Mouse (Mus musculus) heart, postnatal 0 days (tissue): ENCODE data around the gene Gm21985. TPM values are rescaled to one million over a fixed set of nuclear protein-coding genes. Genes with fewer than 3 reads are reported as not detected.

Source experiments
- ATAC-seq: fragments of 200-750 bp; cut with Nextera tagmentation; 2 replicates; pipeline ENCODE4 v1.8.0; 2017; ENCODE audit warnings: low read depth, moderate number of reproducible peaks, moderate library complexity; ENCODE audit not compliant: insufficient read depth
- DNase-seq: peaks from one replicate; pipeline ENCODE4 v3.0.0-alpha.2; 2016; ENCODE audit warnings: low spot score
- H3K27ac ChIP-seq: fragments of 300-500 bp; sonication (generic); 2 replicates; pipeline ENCODE4 v1.5.1; 2014; ENCODE audit warnings: low read depth, mild to moderate bottlenecking
- H3K27me3 ChIP-seq: fragments of 300-500 bp; sonication (generic); 2 replicates; pipeline ENCODE4 v1.6.1; 2014; ENCODE audit warnings: low read length, mixed read lengths; ENCODE audit not compliant: control insufficient read depth, insufficient read depth
- H3K36me3 ChIP-seq: fragments of 300-500 bp; sonication (generic); replicated peaks from 2 replicates; pipeline ENCODE4 v1.6.1; 2014; ENCODE audit warnings: low read length, mixed read lengths; ENCODE audit not compliant: control insufficient read depth, insufficient read depth
- H3K4me1 ChIP-seq: fragments of 300-500 bp; sonication (generic); 2 replicates; pipeline ENCODE4 v1.6.1; 2014; ENCODE audit warnings: antibody characterized with exemption; ENCODE audit not compliant: control insufficient read depth, insufficient read depth
- H3K4me2 ChIP-seq: fragments of 300-500 bp; sonication (generic); 2 replicates; pipeline ENCODE4 v1.6.1; 2014; ENCODE audit warnings: low read depth, mild to moderate bottlenecking, low read length, moderate library complexity
- H3K4me3 ChIP-seq: fragments of 300-500 bp; sonication (generic); 2 replicates; pipeline ENCODE4 v1.5.1; 2014; ENCODE audit warnings: low read depth, low read length
- H3K9ac ChIP-seq: fragments of 300-500 bp; sonication (generic); replicated peaks from 2 replicates; pipeline ENCODE4 v1.6.1; 2014; ENCODE audit warnings: low read depth, low read length, mixed read lengths
- H3K9me3 ChIP-seq: fragments of 300-500 bp; sonication (generic); replicated peaks from 2 replicates; pipeline ENCODE4 v1.6.1; 2016; ENCODE audit warnings: low read length; ENCODE audit not compliant: control insufficient read depth
- CTCF ChIP-seq: IDR thresholded peaks from 2 replicates; pipeline ENCODE4 v1.5.1; 2016; ENCODE audit warnings: antibody characterized with exemption, control low read depth, low read depth
- EP300 ChIP-seq: IDR thresholded peaks from 2 replicates; pipeline ENCODE4 v1.6.1; 2016; ENCODE audit warnings: antibody characterized with exemption, low read depth
- WGBS: fragments of 180-500 bp; shearing (Covaris S2); extraction: QIAGEN DNeasy Blood & Tissue Kit; methylation state at CpG from one replicate; pipeline ENCODE4 v1.1.7; 2014; 5-methylcytosine and 5-hydroxymethylcytosine counted together
- polyA plus RNA-seq: library from polyadenylated mRNA; unstranded; fragments of >200 nt; fragmentation: Nextera tagmentation; extraction: Ambion mirVana; gene quantifications from 2 replicates; pipeline ENCODE4 v1.2.1, GENCODE M21; 2015
- total RNA-seq: library from RNA; depleted of rRNA; stranded (reverse); fragments of >200 nt; gene quantifications from 2 replicates; pipeline ENCODE4 v1.2.3, GENCODE M21; 2014; ENCODE audit warnings: low replicate concordance; rRNA removed

The Gm21985 gene
- total RNA-seq (not detected in 2 replicates), polyA plus RNA-seq (not detected in 2 replicates)

DNA sequence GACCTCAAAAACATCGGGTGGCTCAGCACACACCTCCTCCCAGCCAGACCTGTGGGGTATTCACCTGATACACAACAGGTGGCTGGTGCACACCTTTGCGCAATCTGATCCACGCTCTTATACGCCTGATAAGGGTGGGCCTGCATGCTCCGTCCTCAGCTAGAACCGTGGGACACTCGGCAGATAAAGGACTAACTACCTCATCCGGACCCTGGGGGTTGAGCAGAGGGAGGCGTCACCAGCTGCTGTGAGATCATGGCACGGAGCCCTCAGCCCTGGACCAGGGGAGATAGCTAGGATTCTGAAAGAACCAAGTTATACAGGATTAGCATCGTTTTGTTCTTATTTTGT is at the start of gene Gm21985:
Gm21985 (plus strand) TSS at position 73 of the 351 bp plus-strand sequence.
- peak; percentile 38 for ATAC-seq
- peak; percentile 77 for DNase-seq
- Histone ChIP-seq H3K4me2 (peak within 1 kb of the TSS; percentile 95), H3K4me3 (peak within 1 kb of the TSS; percentile 88), H3K4me1 (peaks cover 18% of the 10 kb centered on the region), H3K36me3 (no peaks in the 10 kb centered on the region), H3K27ac (peak within 1 kb of the TSS; percentile 96), H3K27me3 (no peaks in the 10 kb centered on the region), H3K9ac (peak within 1 kb of the TSS; percentile 86), H3K9me3 (no peaks in the 10 kb centered on the region)
- TF ChIP-seq EP300 (no peak), CTCF (no peak)
- under 1% methylated on average over 11 of the region's 11 CpGs for WGBS

GRCm38 (mm10) chr2:112217614-112218013 is 48.5 kb upstream of the Gm21985 start:
- WGBS = 63% methylated on average over 6 of the region's 6 CpGs
- H3K4me2 ChIP-seq = no peak overlapping the region
- no peak overlapping the region for H3K9ac ChIP-seq
- no peaks in the 10 kb centered on the region for H3K27me3 ChIP-seq
- H3K4me1 ChIP-seq = no peaks in the 10 kb centered on the region
- H3K9me3 ChIP-seq = no peaks in the 10 kb centered on the region
- H3K4me3 ChIP-seq = no peak overlapping the region
- no peak overlapping the region for H3K27ac ChIP-seq
- H3K36me3 ChIP-seq = no peaks in the 10 kb centered on the region
- no peak for ATAC-seq
- DNase-seq = no peak
- TF ChIP-seq EP300 (no peak), CTCF (no peak)

DNA sequence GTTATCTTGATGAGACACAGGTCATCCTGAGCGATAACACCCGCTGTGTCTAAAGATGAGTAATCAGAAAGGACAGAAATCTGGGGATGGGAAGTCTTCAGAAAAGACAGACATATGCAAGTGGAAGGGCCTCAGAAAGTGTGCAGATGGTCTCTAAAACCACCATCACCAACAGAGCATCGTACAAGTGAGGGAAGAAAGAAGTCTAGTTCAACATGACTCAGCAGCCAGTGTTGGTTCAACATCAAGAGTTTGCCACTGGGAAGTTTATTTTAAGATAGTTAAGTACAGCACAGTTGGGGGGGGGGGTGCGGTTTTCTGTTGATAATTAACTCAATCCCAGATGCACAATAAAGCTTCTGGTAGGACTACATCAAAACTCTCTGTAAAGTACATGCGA is 45.2 kb upstream of the Gm21985 start:
- Histone ChIP-seq H3K27ac (no peak overlapping the region), H3K9ac (no peak overlapping the region), H3K27me3 (no peaks in the 10 kb centered on the region), H3K36me3 (no peaks in the 10 kb centered on the region), H3K4me3 (no peak overlapping the region), H3K4me1 (no peaks in the 10 kb centered on the region), H3K4me2 (no peak overlapping the region), H3K9me3 (no peaks in the 10 kb centered on the region)
- TF ChIP-seq EP300 (no peak), CTCF (no peak)
- 69% methylated on average over 5 of the region's 5 CpGs for WGBS
- DNase-seq = no peak
- ATAC-seq = no peak

DNA sequence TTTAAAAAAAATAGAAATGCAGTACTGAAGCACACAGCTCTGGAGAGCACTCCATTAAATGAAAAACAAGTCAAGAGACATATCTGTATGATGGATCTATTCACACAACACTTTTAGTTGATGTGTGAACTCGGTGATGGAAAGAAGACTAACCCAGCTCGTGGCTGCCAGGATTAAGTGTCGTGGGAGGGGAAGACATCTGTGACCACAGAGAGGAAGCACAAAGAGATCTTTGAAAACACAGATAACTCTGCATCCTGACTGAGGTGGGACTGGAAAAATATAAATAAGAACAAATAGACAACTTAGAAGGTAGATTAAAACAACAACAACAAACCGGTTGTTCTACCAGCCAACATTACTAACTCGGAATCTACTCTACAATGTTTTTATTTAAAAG is 43.5 kb upstream of the Gm21985 start:
- Histone ChIP-seq H3K27me3 (no peaks in the 10 kb centered on the region), H3K36me3 (no peaks in the 10 kb centered on the region), H3K9me3 (no peaks in the 10 kb centered on the region), H3K27ac (no peak overlapping the region), H3K4me3 (no peak overlapping the region), H3K4me1 (no peaks in the 10 kb centered on the region), H3K4me2 (no peak overlapping the region), H3K9ac (no peak overlapping the region)
- WGBS = 47% methylated on average over 5 of the region's 5 CpGs
- no peak for ATAC-seq
- no peak for TF ChIP-seq CTCF
- TF ChIP-seq EP300 = no peak
- no peak for DNase-seq

DNA sequence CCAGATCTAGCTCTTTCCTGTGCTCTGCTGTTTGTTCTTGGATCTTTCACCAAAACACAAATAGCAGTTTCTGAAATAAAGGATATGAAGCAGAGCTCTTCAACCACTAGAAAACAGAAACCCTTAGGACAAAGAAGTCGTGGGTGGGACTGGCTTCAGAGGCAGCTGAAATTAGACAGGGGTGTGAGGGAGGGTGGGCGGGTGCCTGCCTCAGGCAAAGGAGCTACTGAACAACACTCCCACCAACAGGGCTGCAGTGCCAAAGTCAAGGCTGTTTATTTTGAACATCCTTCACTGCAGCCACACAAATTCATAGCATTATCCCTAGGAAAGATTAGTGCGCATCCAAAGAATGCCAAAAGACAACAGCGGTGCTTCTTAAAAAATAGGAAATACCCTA is 41.8 kb upstream of the Gm21985 start:
- Histone ChIP-seq H3K27ac (no peak overlapping the region), H3K9ac (no peak overlapping the region), H3K27me3 (no peaks in the 10 kb centered on the region), H3K4me2 (no peak overlapping the region), H3K4me3 (no peak overlapping the region), H3K9me3 (no peaks in the 10 kb centered on the region), H3K4me1 (no peaks in the 10 kb centered on the region), H3K36me3 (no peaks in the 10 kb centered on the region)
- DNase-seq = no peak
- no peak for TF ChIP-seq CTCF
- no peak for TF ChIP-seq EP300
- 64% methylated on average over 4 of the region's 4 CpGs for WGBS
- no peak for ATAC-seq

DNA sequence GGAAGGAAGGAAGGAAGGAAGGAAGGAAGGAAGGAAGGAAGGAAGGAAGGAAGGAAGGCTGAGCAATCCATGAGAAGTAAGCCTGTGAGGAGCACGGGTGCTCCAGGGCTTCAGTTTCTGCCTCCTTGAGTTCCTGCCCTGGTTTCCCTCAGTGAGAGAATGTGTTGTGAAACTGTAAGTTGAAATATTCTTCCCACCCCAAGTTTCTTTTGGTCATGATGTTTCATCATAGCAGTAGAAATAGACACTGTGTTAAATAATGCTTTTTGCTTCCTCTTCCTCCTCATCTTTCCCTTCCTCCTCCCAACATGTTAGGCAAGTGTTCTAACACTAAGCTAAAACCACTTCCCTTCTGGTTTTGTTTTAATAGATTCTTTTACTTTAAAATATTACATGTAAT is 33.5 kb upstream of the Gm21985 start:
- Histone ChIP-seq H3K4me1 (no peaks in the 10 kb centered on the region), H3K27ac (no peak overlapping the region), H3K9me3 (no peaks in the 10 kb centered on the region), H3K4me2 (no peak overlapping the region), H3K9ac (no peak overlapping the region), H3K27me3 (no peaks in the 10 kb centered on the region), H3K4me3 (no peak overlapping the region), H3K36me3 (no peaks in the 10 kb centered on the region)
- TF ChIP-seq CTCF = no peak
- no peak for TF ChIP-seq EP300
- no peak for DNase-seq
- no peak for ATAC-seq
- WGBS = 62% methylated on average over 1 of the region's 1 CpGs
